Mouse (Mus musculus) thymus, adult 2 months (tissue): ENCODE measurements around the gene Pkhd1. TPM values are rescaled to one million over a fixed set of nuclear protein-coding genes. Genes with fewer than 3 reads are reported as not detected.
"Not testable (repeated sequence)": the region's sequence is repeated elsewhere in the genome, so short reads cannot be mapped to it uniquely, and the experiment has no call there.

ENCODE experiments used
- DNase-seq: peaks from one replicate; pipeline ENCODE4 v3.0.0; 2021
- H3K27ac ChIP-seq: fragments of 200-500 bp; 2 replicates; pipeline ENCODE4 v1.5.1; 2012; ENCODE audit warnings: low read length, control low read depth; ENCODE audit not compliant: control insufficient read depth, insufficient read depth
- H3K27me3 ChIP-seq: fragments of 200-500 bp; 2 replicates; pipeline ENCODE4 v1.6.1; 2012; ENCODE audit warnings: mild to moderate bottlenecking, low read length, moderate library complexity, mixed read lengths; ENCODE audit not compliant: control insufficient read depth, insufficient read depth
- H3K36me3 ChIP-seq: fragments of 200-500 bp; 2 replicates; pipeline ENCODE4 v1.6.1; 2012; ENCODE audit warnings: mild to moderate bottlenecking, low read length, moderate library complexity; ENCODE audit not compliant: control insufficient read depth, insufficient read depth
- H3K4me1 ChIP-seq: fragments of 200-500 bp; replicated peaks from 2 replicates; pipeline ENCODE4 v1.6.1; 2012; ENCODE audit warnings: low read length; ENCODE audit not compliant: control insufficient read depth, insufficient read depth
- H3K4me3 ChIP-seq: fragments of 200-500 bp; 2 replicates; pipeline ENCODE4 v1.5.1; 2012; ENCODE audit warnings: mild to moderate bottlenecking, low read length, control low read depth, moderate library complexity; ENCODE audit not compliant: control insufficient read depth, insufficient read depth
- CTCF ChIP-seq: fragments of 200-500 bp; IDR thresholded peaks from 2 replicates; pipeline ENCODE4 v1.5.1; 2012; ENCODE audit warnings: mild to moderate bottlenecking, control low read depth, low read length, moderate library complexity, borderline replicate concordance; ENCODE audit not compliant: control insufficient read depth, poor library complexity, insufficient read depth; ENCODE audit errors: extremely low read depth
- POLR2A ChIP-seq: fragments of 200-500 bp; IDR thresholded peaks from 2 replicates; pipeline ENCODE4 v1.6.1; 2012; ENCODE audit warnings: mild to moderate bottlenecking, low read length, control low read depth, moderate library complexity; ENCODE audit not compliant: control insufficient read depth, poor library complexity, insufficient read depth; ENCODE audit errors: extremely low read depth
- WGBS: fragments of 180-500 bp; shearing (Covaris S2); methylation state at CpG from one replicate; pipeline ENCODE4 v1.1.7; 2018; 5-methylcytosine and 5-hydroxymethylcytosine counted together
- polyA plus RNA-seq: library from polyadenylated mRNA; depleted of rRNA; stranded (reverse); fragments of >200 nt; gene quantifications from 2 replicates; pipeline ENCODE4 v1.2.3, GENCODE M21; 2012

Gene Pkhd1
- polyA plus RNA-seq, 1 experiment = 0.03 TPM

- DNase-seq = no peak
- 88% methylated on average over 11 of the region's 11 CpGs for WGBS
- H3K27me3 ChIP-seq = no peaks in the 10 kb centered on the region
- H3K4me3 ChIP-seq = no peak overlapping the region
- H3K36me3 ChIP-seq = no peaks in the 10 kb centered on the region
- TF ChIP-seq CTCF (no peak), POLR2A (no peak)
- H3K4me1 ChIP-seq = no peaks in the 10 kb centered on the region
- no peak overlapping the region for H3K27ac ChIP-seq
Measured at GRCm38 (mm10) chr1:20470770-20471169, 147.1 kb downstream of the Pkhd1 start.

- Histone ChIP-seq H3K27me3 (no peaks in the 10 kb centered on the region), H3K36me3 (no peaks in the 10 kb centered on the region), H3K27ac (no peak overlapping the region), H3K4me1 (no peaks in the 10 kb centered on the region), H3K4me3 (no peak overlapping the region)
- 86% methylated on average over 6 of the region's 6 CpGs for WGBS
- no peak for DNase-seq
- TF ChIP-seq POLR2A = no peak
- TF ChIP-seq CTCF = no peak
Measured at GRCm38 (mm10) chr1:20470317-20470716, 147.5 kb downstream of the Pkhd1 start.

GRCm38 (mm10) chr1:20466481-20466880 is 151.4 kb downstream of the Pkhd1 start:
- no peak for TF ChIP-seq CTCF
- no peak for TF ChIP-seq POLR2A
- WGBS = 39% methylated on average over 4 of the region's 4 CpGs
- H3K4me3 ChIP-seq = no peak overlapping the region

GRCm38 (mm10) chr1:20454621-20455020 is 163.2 kb downstream of the Pkhd1 start:
- H3K36me3 ChIP-seq = no peaks in the 10 kb centered on the region
- 56% methylated on average over 1 of the region's 1 CpGs for WGBS
- DNase-seq = no peak

More at GRCm38 (mm10) chr1:20466481-20466880, 151.4 kb downstream of the Pkhd1 start:
- H3K27me3 ChIP-seq = no peaks in the 10 kb centered on the region
- no peaks in the 10 kb centered on the region for H3K36me3 ChIP-seq
- no peak for DNase-seq
- no peak overlapping the region for H3K27ac ChIP-seq
- no peaks in the 10 kb centered on the region for H3K4me1 ChIP-seq

GRCm38 (mm10) chr1:20450074-20450473 is 167.8 kb downstream of the Pkhd1 start:
- DNase-seq = no peak
- Histone ChIP-seq H3K36me3 (no peaks in the 10 kb centered on the region), H3K27ac (no peak overlapping the region), H3K27me3 (no peaks in the 10 kb centered on the region), H3K4me1 (no peaks in the 10 kb centered on the region), H3K4me3 (no peak overlapping the region)
- 31% methylated on average over 10 of the region's 10 CpGs for WGBS
- TF ChIP-seq POLR2A (no peak), CTCF (no peak)

More at GRCm38 (mm10) chr1:20454621-20455020, 163.2 kb downstream of the Pkhd1 start:
- no peak overlapping the region for H3K4me3 ChIP-seq
- no peak for TF ChIP-seq POLR2A
- no peak for TF ChIP-seq CTCF
- no peak overlapping the region for H3K27ac ChIP-seq
- H3K4me1 ChIP-seq = no peaks in the 10 kb centered on the region
- H3K27me3 ChIP-seq = no peaks in the 10 kb centered on the region

- 90% methylated on average over 16 of the region's 16 CpGs for WGBS
- not testable (repeated sequence) for H3K36me3 ChIP-seq, H3K27me3 ChIP-seq, H3K27ac ChIP-seq, H3K4me1 ChIP-seq, H3K4me3 ChIP-seq, DNase-seq
Measured at GRCm38 (mm10) chr1:20432026-20432425, 185.8 kb downstream of the Pkhd1 start.

GRCm38 (mm10) chr1:20429056-20429394 is 188.8 kb downstream of the Pkhd1 start:
- 89% methylated on average over 3 of the region's 3 CpGs for WGBS
- no peak overlapping the region for H3K4me3 ChIP-seq
- no peak for TF ChIP-seq POLR2A
- no peak for TF ChIP-seq CTCF
- no peaks in the 10 kb centered on the region for H3K36me3 ChIP-seq
- no peaks in the 10 kb centered on the region for H3K4me1 ChIP-seq
- DNase-seq = no peak
- H3K27me3 ChIP-seq = no peaks in the 10 kb centered on the region
- no peak overlapping the region for H3K27ac ChIP-seq
